Mouse (Mus musculus): Measurements from ENCODE around the gene Fads1. TPM values are rescaled to one million over a fixed set of nuclear protein-coding genes. Genes with fewer than 3 reads are reported as not detected.
"Not testable (repeated sequence)": the region's sequence is repeated elsewhere in the genome, so short reads cannot be mapped to it uniquely, and the experiment has no call there.

The Fads1 gene
- 100 to 1,000 TPM; 177 to 270 TPM for total RNA-seq (2021)
- long read RNA-seq, experiment 1, transcript Fads1-201 (12 exons, 3,460 nt): major isoform, 15 of 92 reads
- long read RNA-seq, experiment 1, partial matches to known transcripts: 17 of 92 reads
- long read RNA-seq, experiment 1, other reads (novel, unspliced or antisense): 59 of 92 reads
- long read RNA-seq, experiment 2, transcript Fads1-201 (12 exons, 3,460 nt): major isoform, 38 of 68 reads
- long read RNA-seq, experiment 2, partial matches to known transcripts: 10 of 68 reads
- long read RNA-seq, experiment 2, other reads (novel, unspliced or antisense): 20 of 68 reads

- peak; percentile 95 for DNase-seq
Observed at GRCm38 (mm10) chr19:10182670-10183298, at the start of gene Fads1. Fads1 (plus strand) TSS chr19:10182888.

DNA sequence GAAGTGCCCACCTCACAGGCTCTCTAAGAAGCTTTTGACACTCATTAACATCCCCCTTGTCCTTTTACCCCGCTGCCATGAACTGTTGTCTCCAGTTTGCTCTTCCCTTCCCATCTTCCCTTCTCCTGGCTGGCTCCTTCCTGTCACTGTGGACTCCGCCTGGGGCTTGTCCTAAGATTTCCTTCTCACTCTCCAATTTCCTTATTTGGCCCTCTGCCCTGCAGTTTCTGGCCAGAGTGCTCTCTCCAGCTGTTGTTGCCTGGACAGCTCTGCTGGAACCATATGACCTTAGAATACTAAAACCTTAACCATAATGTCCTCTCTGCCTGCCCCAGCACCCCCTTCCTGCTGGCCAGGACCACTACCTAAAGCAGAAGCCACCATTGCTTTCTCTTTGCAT, 48.0 kb upstream of the Fads1 start:
- peak; percentile 74 for DNase-seq

GRCm38 (mm10) chr19:10137423-10137822, 45.3 kb upstream of the Fads1 start:
- no peak for DNase-seq

DNA sequence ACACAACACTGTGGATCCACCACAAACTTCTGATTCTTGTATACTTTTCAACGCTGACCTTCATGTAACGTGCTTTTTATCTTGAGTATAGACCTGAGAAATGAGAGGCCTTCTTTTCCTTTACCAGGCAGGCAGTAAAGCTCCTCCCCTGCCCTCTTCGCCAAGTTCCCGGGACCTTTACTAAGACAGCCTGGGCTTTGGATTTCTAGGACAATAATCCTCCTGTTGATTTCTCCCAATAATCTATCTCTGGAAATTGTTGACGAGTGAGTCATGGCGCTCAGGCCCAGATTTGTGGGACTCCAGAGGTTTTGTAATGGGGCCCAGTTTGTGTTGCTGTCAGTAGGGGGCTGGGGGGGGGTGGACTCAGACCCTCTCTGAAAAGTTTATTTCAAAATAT, 43.0 kb upstream of the Fads1 start:
- no peak for DNase-seq

DNA sequence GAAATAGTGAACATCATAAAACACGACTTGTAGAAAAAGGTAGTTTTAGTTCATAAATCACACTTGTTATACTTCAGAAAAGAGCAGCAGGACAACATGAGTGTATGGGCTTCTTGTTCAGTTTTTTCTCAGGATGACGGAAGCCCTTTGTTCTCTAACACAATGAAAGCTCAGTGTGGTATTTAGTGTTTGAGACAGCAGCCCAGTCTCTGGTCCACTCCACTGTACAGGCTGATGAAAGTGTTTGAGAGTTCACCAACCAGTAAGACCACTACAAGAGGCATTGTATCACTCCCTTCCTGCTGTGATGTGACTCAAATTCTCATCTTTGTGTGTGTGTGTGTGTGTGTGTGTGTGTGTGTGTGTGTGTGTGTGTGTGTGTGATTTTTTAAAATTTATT, 39.0 kb upstream of the Fads1 start:
- DNase-seq: no peak

- no peak for DNase-seq
Observed at GRCm38 (mm10) chr19:10144464-10144863, 38.2 kb upstream of the Fads1 start.

- DNase-seq: peak; percentile 40
Observed at GRCm38 (mm10) chr19:10148555-10148954, 34.1 kb upstream of the Fads1 start.

DNA sequence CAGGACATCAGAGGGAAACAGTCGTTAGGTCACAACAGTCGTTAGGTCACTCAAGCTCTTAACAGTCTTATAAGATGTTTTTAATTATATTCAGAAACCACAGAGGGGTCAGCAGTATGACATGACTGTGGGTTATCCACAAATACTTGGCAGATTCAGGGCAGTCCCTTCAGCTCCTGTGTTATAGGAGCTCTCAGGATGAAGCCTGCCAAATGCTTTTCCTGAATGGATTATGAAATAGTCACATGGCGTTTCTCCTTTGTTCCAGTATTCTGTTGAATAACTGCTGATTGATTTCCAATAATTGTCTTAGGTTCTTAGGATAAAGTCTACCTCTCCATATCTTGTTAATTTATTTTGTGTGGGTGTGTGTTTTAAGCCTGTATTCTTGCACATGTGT, 33.5 kb upstream of the Fads1 start:
- no peak for DNase-seq

GRCm38 (mm10) chr19:10157725-10158124, 25.0 kb upstream of the Fads1 start:
- no peak for DNase-seq

DNA sequence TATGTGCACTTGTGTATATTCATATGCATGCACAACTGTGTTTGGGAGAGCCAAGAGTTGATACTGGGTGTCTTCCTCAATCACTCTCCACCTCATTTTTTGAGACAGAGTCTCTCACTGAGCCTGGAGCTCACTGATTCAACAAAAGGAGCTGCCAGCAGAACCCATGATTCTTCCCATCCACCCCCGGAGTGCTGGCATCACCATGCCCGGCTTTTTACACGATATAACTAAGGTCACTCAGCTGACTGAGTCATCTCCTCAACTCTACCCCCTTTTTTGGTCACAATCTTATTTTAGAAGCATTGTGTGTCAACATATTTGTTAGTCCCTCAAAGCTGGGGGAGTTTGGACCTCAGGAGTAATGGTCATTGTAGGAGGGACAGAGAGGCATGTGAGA, 18.8 kb upstream of the Fads1 start:
- no peak for DNase-seq

- not testable (repeated sequence) for DNase-seq
Observed at GRCm38 (mm10) chr19:10165928-10166327, 16.8 kb upstream of the Fads1 start.

DNA sequence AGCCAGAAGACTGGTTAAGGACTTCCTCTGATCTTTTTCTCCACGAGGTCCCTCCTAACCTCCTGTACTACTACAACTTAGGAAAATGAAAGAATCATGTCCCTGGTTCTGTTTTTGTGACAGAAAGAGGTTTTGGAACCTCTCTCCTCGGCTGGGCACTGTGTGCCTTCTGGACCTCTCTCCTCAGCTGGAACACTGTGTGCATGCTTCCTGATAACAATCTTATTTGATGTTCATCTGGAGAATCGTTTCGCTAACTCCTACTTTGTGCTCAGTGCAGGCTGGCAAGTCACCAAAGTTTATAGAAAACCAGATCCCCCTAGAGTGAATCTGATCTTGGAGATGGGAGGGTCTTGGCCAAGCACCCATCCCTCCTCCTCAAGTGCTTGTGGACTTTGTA, 15.6 kb upstream of the Fads1 start:
- no peak for DNase-seq

DNA sequence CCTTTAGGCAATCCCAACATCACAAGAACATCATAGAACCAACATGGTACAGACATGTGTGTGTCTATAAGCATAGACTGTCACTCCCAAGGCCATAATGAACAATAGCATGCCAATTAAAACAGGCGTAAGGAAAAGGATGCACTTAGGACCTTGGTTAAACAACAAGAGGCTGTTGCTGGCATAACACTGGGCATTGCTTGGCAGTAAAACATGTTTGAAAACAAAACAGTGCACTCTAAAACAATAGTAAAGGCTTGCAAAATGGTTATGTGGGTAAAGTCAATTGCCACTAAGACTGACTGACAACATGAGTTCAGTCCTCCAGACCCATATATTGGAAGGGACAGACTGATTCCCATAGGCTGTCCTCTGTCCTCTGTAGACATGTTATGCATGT, 14.7 kb upstream of the Fads1 start:
- no peak for DNase-seq

- no peak for DNase-seq
Observed at GRCm38 (mm10) chr19:10168441-10168840, 14.2 kb upstream of the Fads1 start.

DNA sequence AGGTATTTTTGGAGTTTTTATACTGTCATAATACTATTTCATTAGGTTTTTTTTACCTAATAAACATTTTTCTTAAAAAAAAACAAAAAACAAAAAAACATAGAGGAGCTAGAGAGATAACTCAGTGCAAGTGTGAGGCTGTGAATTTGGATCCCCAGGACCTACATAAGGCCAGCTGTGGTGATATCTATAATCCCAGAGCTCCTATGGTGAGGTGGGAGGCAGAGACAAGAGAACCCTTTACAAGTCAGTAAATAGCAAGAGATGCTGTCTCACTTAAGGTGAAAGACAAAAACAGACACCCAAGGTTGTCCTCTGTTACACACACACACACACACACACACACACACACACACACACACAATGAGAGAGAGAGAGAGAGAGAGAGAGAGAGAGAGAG, 13.5 kb upstream of the Fads1 start:
- DNase-seq: no peak

DNA sequence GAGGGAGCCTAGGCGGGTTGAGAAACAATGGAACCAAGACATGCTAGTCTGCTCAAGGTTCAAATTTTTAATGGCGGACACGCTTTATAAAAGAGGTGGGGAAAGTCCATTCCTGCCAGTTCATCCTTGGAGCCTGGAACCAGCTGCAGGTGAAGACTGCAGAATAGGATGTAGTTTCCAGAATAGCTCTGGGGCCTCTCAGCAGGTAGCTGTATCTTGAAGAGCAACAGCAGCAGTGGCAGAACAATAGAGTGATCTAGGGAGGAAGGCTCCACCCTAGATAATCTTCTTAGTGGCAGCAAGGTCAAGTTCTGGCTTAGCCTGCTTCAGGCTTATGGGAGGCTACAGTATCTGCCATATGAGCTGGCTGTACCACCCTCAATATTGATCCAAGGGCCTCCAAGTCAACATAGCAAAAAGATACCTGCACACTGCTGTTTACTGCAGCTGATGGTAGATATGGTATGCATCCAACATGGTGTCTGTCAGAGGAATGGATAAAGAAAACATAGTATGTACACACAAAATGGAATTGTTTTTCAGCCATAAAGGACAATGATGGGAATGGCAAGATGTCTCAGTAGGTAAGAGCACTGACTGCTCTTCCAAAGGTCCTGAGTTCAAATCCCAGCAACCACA, 12.9 kb upstream of the Fads1 start:
- not testable (repeated sequence) for DNase-seq

- DNase-seq: no peak
Observed at GRCm38 (mm10) chr19:10170466-10170865, 12.2 kb upstream of the Fads1 start.

DNA sequence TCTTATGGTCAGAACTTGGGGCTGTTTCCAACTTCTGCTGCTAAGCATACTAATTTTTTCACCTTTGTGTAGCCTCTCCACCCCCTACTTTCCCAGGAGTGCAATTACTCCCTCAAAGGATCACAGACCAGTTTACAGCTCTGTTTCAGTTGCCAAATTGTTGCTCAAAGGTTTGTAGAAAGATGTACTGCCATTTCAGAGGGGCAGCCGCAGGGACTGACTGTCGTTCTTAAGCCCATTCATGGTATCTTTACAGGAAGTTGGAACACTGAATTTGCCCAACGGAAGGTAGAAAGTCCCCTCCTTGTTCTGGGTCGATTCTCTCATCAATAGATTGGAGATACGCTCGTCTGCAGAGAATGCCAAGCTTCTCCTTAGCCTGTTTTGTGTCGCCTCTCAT, 11.3 kb upstream of the Fads1 start:
- no peak for DNase-seq

- no peak for DNase-seq
Observed at GRCm38 (mm10) chr19:10171846-10172245, 10.8 kb upstream of the Fads1 start.

GRCm38 (mm10) chr19:10173116-10173718, 9.5 kb upstream of the Fads1 start:
- DNase-seq: no peak

DNA sequence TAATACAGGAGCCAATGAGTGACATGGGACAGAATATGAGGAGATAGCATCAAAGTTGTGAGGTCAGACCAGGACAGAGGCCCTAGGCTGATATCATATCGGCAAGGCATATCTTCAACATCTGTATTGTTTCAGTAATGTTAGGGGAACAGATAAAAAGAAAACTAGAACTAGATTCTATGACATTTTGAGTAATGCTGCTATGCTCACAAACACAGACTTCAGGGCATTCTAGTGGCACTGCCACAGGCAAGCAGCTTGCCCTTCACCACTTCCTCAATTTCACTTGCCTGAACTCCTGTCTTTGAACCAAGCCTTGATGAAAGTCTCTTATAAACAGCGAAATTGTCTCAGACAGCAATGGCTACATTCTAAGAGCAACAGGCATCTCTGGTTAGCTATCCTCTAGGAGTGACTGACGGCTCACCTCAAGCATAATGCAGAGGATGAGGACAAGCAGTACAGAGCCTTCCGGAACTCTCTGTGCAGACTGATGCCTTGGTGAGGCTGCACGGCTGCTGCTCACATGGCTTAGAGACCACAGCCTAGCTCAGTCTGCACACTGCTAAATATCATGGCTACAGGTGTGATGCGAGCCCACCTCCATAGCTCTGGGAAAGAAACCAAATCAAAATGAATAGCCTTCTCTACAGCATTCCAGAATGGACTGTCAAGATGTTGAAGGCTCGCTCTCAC, 8.7 kb upstream of the Fads1 start:
- no peak for DNase-seq

DNA sequence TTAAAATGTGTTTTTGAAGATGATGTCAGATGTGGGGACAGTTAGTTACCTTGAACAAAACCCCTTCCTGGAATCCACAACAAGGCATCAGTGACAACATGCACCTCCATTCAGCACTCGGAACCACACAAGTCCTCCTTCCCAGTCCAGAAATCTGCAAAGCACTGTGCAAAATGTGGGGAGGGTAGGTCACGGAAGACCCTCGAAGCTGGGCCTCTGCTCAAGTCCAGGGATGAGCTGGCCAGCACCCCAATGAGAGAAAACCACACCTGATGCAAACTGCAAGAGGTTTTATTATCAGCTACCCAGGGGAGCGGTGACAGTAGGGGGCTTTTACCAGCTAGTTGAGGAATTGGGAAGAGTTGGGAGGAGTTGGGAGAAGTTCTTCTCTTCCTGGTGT, 7.7 kb upstream of the Fads1 start:
- DNase-seq: no peak

GRCm38 (mm10) chr19:10176477-10176876, 6.2 kb upstream of the Fads1 start:
- DNase-seq: no peak
